Mouse (Mus musculus) intestine, postnatal 0 days (tissue): ENCODE measurements around the gene Tex14. TPM values are rescaled to one million over a fixed set of nuclear protein-coding genes. Genes with fewer than 3 reads are reported as not detected.
A peak's percentile ranks its signal among the peaks of the same experiment; 100 is the strongest.
"Not testable (repeated sequence)": the region's sequence is repeated elsewhere in the genome, so short reads cannot be mapped to it uniquely, and the experiment has no call there.

Experiments used
- ATAC-seq: fragments of 200-750 bp; cut with Nextera tagmentation; 2 replicates; pipeline ENCODE4 v1.8.0; 2017; ENCODE audit warnings: mild to moderate bottlenecking, moderate TSS enrichment, moderate library complexity
- H3K27ac ChIP-seq: fragments of 300-500 bp; sonication (generic); 2 replicates; pipeline ENCODE4 v1.5.1; 2014; ENCODE audit warnings: mild to moderate bottlenecking, low read depth, low read length, moderate library complexity
- H3K27me3 ChIP-seq: fragments of 300-500 bp; sonication (generic); replicated peaks from 2 replicates; pipeline ENCODE4 v1.6.1; 2014; ENCODE audit warnings: low read length, mixed read lengths; ENCODE audit not compliant: control insufficient read depth, insufficient read depth
- H3K36me3 ChIP-seq: fragments of 300-500 bp; sonication (generic); 2 replicates; pipeline ENCODE4 v1.6.1; 2014; ENCODE audit warnings: mild to moderate bottlenecking, moderate library complexity; ENCODE audit not compliant: control insufficient read depth, insufficient read depth
- H3K4me1 ChIP-seq: fragments of 300-500 bp; sonication (generic); replicated peaks from 2 replicates; pipeline ENCODE4 v1.6.1; 2014; ENCODE audit warnings: antibody characterized with exemption, low read length, mixed read lengths; ENCODE audit not compliant: control insufficient read depth, insufficient read depth
- H3K4me2 ChIP-seq: fragments of 300-500 bp; sonication (generic); replicated peaks from 2 replicates; pipeline ENCODE4 v1.6.1; 2014; ENCODE audit warnings: low read depth, mild to moderate bottlenecking, moderate library complexity
- H3K4me3 ChIP-seq: fragments of 300-500 bp; sonication (generic); 2 replicates; pipeline ENCODE4 v1.5.1; 2014; ENCODE audit warnings: low read depth, low read length
- H3K9ac ChIP-seq: fragments of 300-500 bp; sonication (generic); 2 replicates; pipeline ENCODE4 v1.6.1; 2014; ENCODE audit warnings: mild to moderate bottlenecking, low read depth, low read length
- H3K9me3 ChIP-seq: fragments of 300-500 bp; sonication (generic); 2 replicates; pipeline ENCODE4 v1.6.1; 2016; ENCODE audit warnings: mixed run types; ENCODE audit not compliant: control insufficient read depth
- CTCF ChIP-seq: sonication (generic); IDR thresholded peaks from 2 replicates; pipeline ENCODE4 v1.5.1; 2016; ENCODE audit warnings: low read depth, mild to moderate bottlenecking, control low read depth, antibody characterized with exemption, moderate library complexity
- WGBS: fragments of 180-500 bp; shearing (Covaris S2); extraction: QIAGEN DNeasy Blood & Tissue Kit; methylation state at CpG from one replicate; pipeline ENCODE4 v1.1.7; 2014; 5-methylcytosine and 5-hydroxymethylcytosine counted together
- polyA plus RNA-seq: library from polyadenylated mRNA; unstranded; fragments of >200 nt; fragmentation: Nextera tagmentation; extraction: Ambion mirVana; gene quantifications from 2 replicates; pipeline ENCODE4 v1.2.1, GENCODE M21; 2015

Gene Tex14
- polyA plus RNA-seq, 1 experiment from 2014 or later = 1.8 TPM

DNA sequence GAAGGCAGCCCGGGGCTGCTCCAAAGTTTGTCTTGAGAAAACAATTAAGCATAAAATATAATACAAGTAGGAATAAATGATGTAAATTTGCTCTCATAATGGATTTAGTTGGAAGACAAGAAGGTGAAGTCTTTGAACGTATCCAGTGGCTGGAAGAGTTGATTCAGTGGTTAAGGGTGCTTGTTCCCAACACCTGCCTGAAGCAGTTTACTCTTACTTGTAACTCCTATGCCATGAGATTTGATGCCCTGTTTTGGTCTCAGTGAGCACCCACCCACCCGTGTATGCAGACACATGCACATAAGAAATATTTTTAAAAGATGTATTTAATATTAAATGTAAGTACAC is 44.3 kb downstream of the Tex14 start:
- TF ChIP-seq CTCF = no peak
- WGBS = 11% methylated on average over 3 of the region's 3 CpGs

DNA sequence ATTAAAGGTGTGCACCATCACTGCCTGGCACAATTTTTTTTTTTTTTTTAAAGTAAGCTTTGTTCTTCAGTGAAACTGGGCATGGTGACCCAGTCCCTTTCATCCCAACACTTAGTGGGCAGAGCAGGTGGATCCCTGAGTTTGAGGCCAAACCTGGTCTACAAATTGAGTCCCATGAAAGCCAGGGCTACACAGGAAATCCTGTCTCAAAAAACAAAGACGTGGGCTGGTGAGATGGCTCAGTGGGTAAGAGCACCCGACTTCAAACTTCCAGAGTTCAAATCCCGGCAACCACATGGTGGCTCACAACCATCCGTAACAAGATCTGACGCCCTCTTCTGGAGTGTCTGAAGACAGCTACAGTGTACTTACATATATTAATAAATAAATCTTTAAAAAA is 45.0 kb downstream of the Tex14 start:
- not testable (repeated sequence) for H3K9ac ChIP-seq, H3K27me3 ChIP-seq, H3K27ac ChIP-seq, H3K9me3 ChIP-seq, H3K4me2 ChIP-seq, H3K36me3 ChIP-seq, H3K4me1 ChIP-seq, ATAC-seq, H3K4me3 ChIP-seq
- 55% methylated on average over 5 of the region's 5 CpGs for WGBS

More for the DNA sequence above, 44.3 kb downstream of the Tex14 start:
- Histone ChIP-seq H3K27me3 (no peaks in the 10 kb centered on the region), H3K4me1 (no peaks in the 10 kb centered on the region), H3K9me3 (no peaks in the 10 kb centered on the region), H3K36me3 (no peaks in the 10 kb centered on the region), H3K4me3 (no peak overlapping the region), H3K9ac (no peak overlapping the region), H3K27ac (no peak overlapping the region), H3K4me2 (no peak overlapping the region)
- ATAC-seq = no peak

DNA sequence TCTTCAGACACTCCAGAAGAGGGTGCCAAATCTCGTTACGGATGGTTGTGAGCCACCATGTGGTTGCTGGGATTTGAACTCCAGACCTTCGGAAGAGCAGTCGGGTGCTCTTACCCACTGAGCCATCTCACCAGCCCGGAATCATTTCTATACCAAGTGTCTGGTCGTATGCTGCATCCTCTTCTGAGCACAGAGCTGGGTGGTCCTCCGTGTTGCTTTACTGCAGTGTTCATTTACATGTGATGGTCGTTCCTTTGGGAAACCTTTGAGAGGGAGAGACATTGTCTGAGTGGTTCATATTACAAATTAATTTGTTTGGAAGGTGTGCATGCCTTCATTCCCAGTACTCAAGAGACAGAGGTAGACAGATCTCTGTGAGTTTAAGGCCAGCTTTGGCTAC is 47.9 kb downstream of the Tex14 start:
- not testable (repeated sequence) for H3K36me3 ChIP-seq, H3K4me2 ChIP-seq, ATAC-seq, H3K27ac ChIP-seq, H3K9me3 ChIP-seq, H3K4me1 ChIP-seq, H3K27me3 ChIP-seq, H3K4me3 ChIP-seq, H3K9ac ChIP-seq
- WGBS = 74% methylated on average over 6 of the region's 8 CpGs

GRCm38 (mm10) chr11:87453216-87454034 is 48.6 kb downstream of the Tex14 start:
- H3K4me1 ChIP-seq = no peaks in the 10 kb centered on the region
- no peak for ATAC-seq
- no peak overlapping the region for H3K4me2 ChIP-seq
- no peaks in the 10 kb centered on the region for H3K27me3 ChIP-seq
- H3K36me3 ChIP-seq = no peaks in the 10 kb centered on the region
- WGBS = 13% methylated on average over 13 of the region's 13 CpGs
- TF ChIP-seq CTCF = 0 out of 2 replicates have a peak, but pooled peaks have one; percentile 15
- no peak overlapping the region for H3K27ac ChIP-seq
- H3K9me3 ChIP-seq = no peaks in the 10 kb centered on the region
- H3K4me3 ChIP-seq = no peak overlapping the region
- H3K9ac ChIP-seq = no peak overlapping the region

DNA sequence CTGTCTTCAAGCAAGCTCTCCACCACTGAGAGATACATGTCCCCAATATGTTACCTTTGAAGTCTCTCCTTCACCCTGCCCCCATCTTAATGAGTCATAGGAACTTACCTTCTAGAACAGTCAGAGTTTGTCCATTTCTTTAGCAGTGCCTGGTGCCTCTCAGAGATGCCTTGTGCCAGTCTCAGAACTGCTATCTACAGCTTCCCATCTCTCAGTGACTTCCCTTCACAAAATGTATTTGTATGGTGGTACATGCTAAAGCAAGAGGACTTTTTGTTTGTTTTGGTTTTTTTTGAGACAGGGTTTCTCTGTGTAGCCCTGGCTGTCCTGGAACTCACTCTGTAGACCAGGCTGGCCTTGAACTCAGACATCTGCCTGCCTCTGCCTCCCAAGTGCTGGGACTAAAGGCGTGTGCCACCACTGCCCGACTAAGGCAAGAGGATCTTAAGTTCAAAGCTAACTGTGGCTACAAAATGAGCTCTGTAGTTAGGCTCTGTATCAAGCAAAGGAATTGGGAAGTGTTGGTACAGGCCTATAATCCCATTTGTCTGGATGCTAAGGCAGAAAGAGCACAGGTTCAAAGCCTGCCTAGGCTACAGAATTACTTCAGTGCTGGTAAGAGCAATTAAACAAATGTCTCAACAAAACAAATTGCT is 49.3 kb downstream of the Tex14 start:
- WGBS = 83% methylated on average over 2 of the region's 2 CpGs
- no peak overlapping the region for H3K27ac ChIP-seq
- no peaks in the 10 kb centered on the region for H3K9me3 ChIP-seq
- no peak overlapping the region for H3K4me3 ChIP-seq
- no peaks in the 10 kb centered on the region for H3K27me3 ChIP-seq
- H3K4me2 ChIP-seq = no peak overlapping the region
- H3K4me1 ChIP-seq = no peaks in the 10 kb centered on the region
- TF ChIP-seq CTCF = no peak
- no peak overlapping the region for H3K9ac ChIP-seq
- 0 out of 2 replicates have a peak, but pooled peaks have one; percentile 18 for ATAC-seq
- no peaks in the 10 kb centered on the region for H3K36me3 ChIP-seq

DNA sequence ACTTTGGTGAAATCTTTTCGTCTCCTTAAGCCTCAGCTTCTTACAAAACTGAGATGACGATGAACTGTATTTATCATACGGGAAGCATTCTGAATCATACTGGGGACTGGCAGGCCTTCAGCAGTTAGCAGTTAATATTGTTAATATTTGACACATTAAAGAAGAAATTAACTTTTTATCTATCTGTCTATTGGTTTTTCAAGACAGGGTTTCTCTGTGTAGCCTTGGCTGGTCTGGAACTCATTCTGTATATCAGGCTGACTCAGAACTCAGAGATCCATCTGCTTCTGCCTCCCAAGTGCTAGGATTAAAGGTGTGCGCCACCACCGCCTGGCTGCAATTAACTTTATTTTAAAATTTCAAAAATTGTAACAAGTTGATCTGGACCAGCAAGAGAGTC is 50.7 kb downstream of the Tex14 start:
- ATAC-seq = no peak
- no peaks in the 10 kb centered on the region for H3K27me3 ChIP-seq
- TF ChIP-seq CTCF = no peak
- WGBS = 71% methylated on average over 5 of the region's 5 CpGs
- no peak overlapping the region for H3K9ac ChIP-seq
- H3K9me3 ChIP-seq = no peaks in the 10 kb centered on the region
- no peak overlapping the region for H3K4me2 ChIP-seq
- H3K27ac ChIP-seq = no peak overlapping the region
- no peaks in the 10 kb centered on the region for H3K4me1 ChIP-seq
- H3K4me3 ChIP-seq = no peak overlapping the region
- no peaks in the 10 kb centered on the region for H3K36me3 ChIP-seq
